Mouse (Mus musculus): ENCODE results near the gene Gm17409. TPM values are rescaled to one million over a fixed set of nuclear protein-coding genes. Genes with fewer than 3 reads are reported as not detected.

The Gm17409 gene
- polyA plus RNA-seq, 1 experiment, result not detected

GRCm38 (mm10) chr2:58518517-58518916, 48.6 kb downstream of the Gm17409 start:
- TF ChIP-seq POLR2A (IDR thresholded peaks at IDR 0.05; ENCODE audit: borderline replicate concordance, extremely low read depth, low read depth, low read length), result no peak
- H3K4me1 ChIP-seq (ENCODE audit: control insufficient read depth, insufficient read depth, low read length), result peaks cover 4% of the 10 kb centered on the region
- H3K4me3 ChIP-seq (replicated peaks; ENCODE audit: extremely low read depth, low read depth, low read length), result no peak overlapping the region
- WGBS, result 85% methylated on average over 1 of the region's 1 CpGs
- no peak for DNase-seq

Other genes with a start within 250 kb of the Gm17409 start
- 0.15 and 0.69 TPM in 2 replicates for gene Acvr1c, start 112.2 kb upstream of the Gm17409 start, polyA plus RNA-seq (2012; rRNA removed)
- 5.0 and 9.7 TPM in 2 replicates for gene Acvr1, start 97.0 kb downstream of the Gm17409 start, polyA plus RNA-seq (2012; rRNA removed)
- gene Upp2, start 97.2 kb downstream of the Gm17409 start, polyA plus RNA-seq (2012; rRNA removed), result 4.8 and 7.6 TPM in 2 replicates

Measured in lung, adult 2 months (tissue).